Mouse (Mus musculus) hindbrain, postnatal 0 days (tissue): Measurements from ENCODE around the gene Cipc. TPM values are rescaled to one million over a fixed set of nuclear protein-coding genes. Genes with fewer than 3 reads are reported as not detected.
A peak's percentile ranks its signal among the peaks of the same experiment; 100 is the strongest.

Experiments
- ATAC-seq: fragments of 200-750 bp; cut with Nextera tagmentation; 2 replicates; pipeline ENCODE4 v1.8.0; 2017; ENCODE audit warnings: mild to moderate bottlenecking, moderate TSS enrichment, moderate library complexity
- DNase-seq: peaks from one replicate; pipeline ENCODE4 v3.0.0-alpha.2; 2015; ENCODE audit warnings: low spot score
- H3K27ac ChIP-seq: fragments of 300-500 bp; sonication (generic); 2 replicates; pipeline ENCODE4 v1.5.1; 2014; ENCODE audit warnings: mild to moderate bottlenecking
- H3K27me3 ChIP-seq: fragments of 300-500 bp; sonication (generic); 2 replicates; pipeline ENCODE4 v1.6.1; 2014; ENCODE audit warnings: low read length, mixed read lengths; ENCODE audit not compliant: insufficient read depth
- H3K36me3 ChIP-seq: fragments of 300-500 bp; sonication (generic); 2 replicates; pipeline ENCODE4 v1.6.1; 2014; ENCODE audit warnings: low read length, mixed read lengths; ENCODE audit not compliant: insufficient read depth
- H3K4me1 ChIP-seq: fragments of 300-500 bp; sonication (generic); 2 replicates; pipeline ENCODE4 v1.6.1; 2014; ENCODE audit warnings: antibody characterized with exemption, low read length, mixed read lengths; ENCODE audit not compliant: insufficient read depth
- H3K4me2 ChIP-seq: fragments of 300-500 bp; sonication (generic); 2 replicates; pipeline ENCODE4 v1.6.1; 2014; ENCODE audit warnings: low read depth, mild to moderate bottlenecking, low read length, moderate library complexity, mixed read lengths
- H3K4me3 ChIP-seq: fragments of 300-500 bp; sonication (generic); 2 replicates; pipeline ENCODE4 v1.5.1; 2014; ENCODE audit warnings: low read length
- H3K9ac ChIP-seq: fragments of 300-500 bp; sonication (generic); replicated peaks from 2 replicates; pipeline ENCODE4 v1.6.1; 2014; ENCODE audit warnings: mild to moderate bottlenecking, low read length, moderate library complexity, mixed read lengths
- H3K9me3 ChIP-seq: fragments of 300-500 bp; sonication (generic); 2 replicates; pipeline ENCODE4 v1.6.1; 2016; ENCODE audit warnings: low read length, mixed read lengths
- CTCF ChIP-seq: IDR thresholded peaks from 2 replicates; pipeline ENCODE4 v1.5.1; 2016; ENCODE audit warnings: antibody characterized with exemption, control low read depth, low read depth
- WGBS: fragments of 180-500 bp; shearing (Covaris S2); extraction: QIAGEN DNeasy Blood & Tissue Kit; methylation state at CpG from one replicate; pipeline ENCODE4 v1.1.7; 2014; 5-methylcytosine and 5-hydroxymethylcytosine counted together
- polyA plus RNA-seq: library from polyadenylated mRNA; unstranded; fragments of >200 nt; fragmentation: Nextera tagmentation; extraction: Ambion mirVana; gene quantifications from 2 replicates; pipeline ENCODE4 v1.2.1, GENCODE M21; 2015
- total RNA-seq: library from RNA; depleted of rRNA; stranded (reverse); fragments of >200 nt; gene quantifications from 2 replicates; pipeline ENCODE4 v1.2.3, GENCODE M21; 2014; rRNA removed

Gene Cipc
- total and polyA plus RNA-seq, 2 experiments from 2014 or later = 27.6 to 55.6 TPM

GRCm38 (mm10) chr12:87002815-87003214, 56.0 kb downstream of the Cipc start:
- peaks cover 5% of the 10 kb centered on the region for H3K4me1 ChIP-seq
- whole genome bisulfite sequencing = 72% methylated on average over 7 of the region's 7 CpGs
- H3K9me3 ChIP-seq = no peaks in the 10 kb centered on the region
- no peaks in the 10 kb centered on the region for H3K36me3 ChIP-seq
- DNase-seq = no peak
- H3K4me2 ChIP-seq = no peak overlapping the region
- no peaks in the 10 kb centered on the region for H3K27me3 ChIP-seq
- H3K9ac ChIP-seq = no peak overlapping the region
- no peak overlapping the region for H3K27ac ChIP-seq
- ATAC-seq = no peak
- no peak overlapping the region for H3K4me3 ChIP-seq
- TF ChIP-seq CTCF = no peak

- no peak overlapping the region for H3K4me3 ChIP-seq
Measured at GRCm38 (mm10) chr12:87003606-87004005, 56.8 kb downstream of the Cipc start.

GRCm38 (mm10) chr12:87004596-87004995, 57.8 kb downstream of the Cipc start:
- H3K9ac ChIP-seq = peak overlapping the region; percentile 17
- 77% methylated on average over 4 of the region's 4 CpGs for WGBS
- DNase-seq (no peak), ATAC-seq (no peak)
- H3K27ac ChIP-seq = no peak overlapping the region
- H3K4me2 ChIP-seq = no peak overlapping the region
- H3K36me3 ChIP-seq = no peaks in the 10 kb centered on the region
- H3K4me1 ChIP-seq = peaks cover 5% of the 10 kb centered on the region
- no peaks in the 10 kb centered on the region for H3K9me3 ChIP-seq
- H3K27me3 ChIP-seq = no peaks in the 10 kb centered on the region
- no peak overlapping the region for H3K4me3 ChIP-seq
- TF ChIP-seq CTCF = no peak

More at GRCm38 (mm10) chr12:87003606-87004005, 56.8 kb downstream of the Cipc start:
- DNase-seq (no peak), ATAC-seq (no peak)
- TF ChIP-seq CTCF = no peak
- Histone ChIP-seq H3K9me3 (no peaks in the 10 kb centered on the region), H3K4me1 (peaks cover 5% of the 10 kb centered on the region), H3K4me2 (no peak overlapping the region), H3K36me3 (no peaks in the 10 kb centered on the region), H3K27ac (no peak overlapping the region), H3K27me3 (no peaks in the 10 kb centered on the region), H3K9ac (no peak overlapping the region)
- 57% methylated on average over 3 of the region's 3 CpGs for WGBS

Other genes starting within 250 kb of the Cipc start
- gene Angel1, start 220.6 kb upstream of the Cipc start, total RNA-seq = 5.8 and 10.0 TPM in 2 replicates
- 9.1 and 9.3 TPM in 2 replicates for gene Angel1, start 220.6 kb upstream of the Cipc start, polyA plus RNA-seq
- not detected in 2 replicates for gene Lrrc74a, start 212.7 kb upstream of the Cipc start, total RNA-seq
- gene Lrrc74a, start 212.7 kb upstream of the Cipc start, polyA plus RNA-seq = not detected in 2 replicates
- 146 and 159 TPM in 2 replicates for gene Irf2bpl, start 62.2 kb upstream of the Cipc start, total RNA-seq
- gene Irf2bpl, start 62.2 kb upstream of the Cipc start, polyA plus RNA-seq = 59.4 and 66.9 TPM in 2 replicates
- 38.6 and 39.4 TPM in 2 replicates for gene Zdhhc22, start 43.4 kb downstream of the Cipc start, total RNA-seq
- 21.8 and 25.2 TPM in 2 replicates for gene Zdhhc22, start 43.4 kb downstream of the Cipc start, polyA plus RNA-seq
- 23.3 and 25.7 TPM in 2 replicates for gene Tmem63c, start 74.3 kb downstream of the Cipc start, total RNA-seq
- gene Tmem63c, start 74.3 kb downstream of the Cipc start, polyA plus RNA-seq = 7.9 and 8.6 TPM in 2 replicates
- gene Ngb, start 155.5 kb downstream of the Cipc start, total RNA-seq = 9.3 and 11.8 TPM in 2 replicates
- gene Ngb, start 155.5 kb downstream of the Cipc start, polyA plus RNA-seq = 9.1 and 9.4 TPM in 2 replicates
- gene Gstz1, start 200.1 kb downstream of the Cipc start, total RNA-seq = 56.3 and 61.1 TPM in 2 replicates
- 45.6 and 45.8 TPM in 2 replicates for gene Gstz1, start 200.1 kb downstream of the Cipc start, polyA plus RNA-seq
- 31.0 and 40.7 TPM in 2 replicates for gene Pomt2, start 200.9 kb downstream of the Cipc start, total RNA-seq
- 12.0 and 12.4 TPM in 2 replicates for gene Pomt2, start 200.9 kb downstream of the Cipc start, polyA plus RNA-seq